Mouse (Mus musculus) ES-E14 (cell line): ENCODE data around the gene Serpinb6a. TPM values are rescaled to one million over a fixed set of nuclear protein-coding genes. Genes with fewer than 3 reads are reported as not detected.

Experiments
- DNase-seq: peaks from one replicate; pipeline ENCODE4 v3.0.0-alpha.2; 2013; ENCODE audit warnings: low read depth, low spot score
- H3K27ac ChIP-seq: 2 replicates; pipeline ENCODE4 v1.5.1; 2012; ENCODE audit warnings: low read depth, mild to moderate bottlenecking, low read length, moderate library complexity, mixed read lengths; ENCODE audit not compliant: poor library complexity, insufficient read depth, severe bottlenecking
- H3K36me3 ChIP-seq: 2 replicates; pipeline ENCODE4 v1.6.1; 2012; ENCODE audit warnings: mild to moderate bottlenecking, low read length, moderate library complexity, mixed read lengths; ENCODE audit not compliant: control insufficient read depth, poor library complexity, insufficient read depth, severe bottlenecking
- H3K4me1 ChIP-seq, 2 experiments: fragments of 150-350 bp in 1 of 2; sonication (generic) in 1 of 2; 2 replicates each; pipeline ENCODE4 v1.6.1; 2012; ENCODE audit warnings: low read length in 2 of 2, mild to moderate bottlenecking in 1 of 2, mixed read lengths in 1 of 2; ENCODE audit not compliant: control insufficient read depth in 2 of 2, insufficient read depth in 2 of 2, poor library complexity in 1 of 2
- H3K4me3 ChIP-seq, 2 experiments: fragments of 150-350 bp in 1 of 2; sonication (generic) in 1 of 2; 2 replicates each; pipeline ENCODE4 v1.5.1; 2012; ENCODE audit warnings: low read length in 2 of 2, low read depth in 1 of 2, mild to moderate bottlenecking in 1 of 2, mixed read lengths in 1 of 2; ENCODE audit not compliant: insufficient read depth in 1 of 2, poor library complexity in 1 of 2, severe bottlenecking in 1 of 2
- H3K9ac ChIP-seq: 2 replicates; pipeline ENCODE4 v1.6.1; 2012; ENCODE audit warnings: low read depth, mild to moderate bottlenecking, low read length, mixed read lengths; ENCODE audit not compliant: poor library complexity, insufficient read depth, severe bottlenecking
- H3K9me3 ChIP-seq: fragments of 150-350 bp; sonication (generic); 2 replicates; pipeline ENCODE4 v1.6.1; 2012; ENCODE audit warnings: low read depth, mild to moderate bottlenecking, low read length; ENCODE audit not compliant: control insufficient read depth, insufficient read depth
- CHD2 ChIP-seq: IDR thresholded peaks from 2 replicates; pipeline ENCODE4 v1.6.1; 2014; ENCODE audit warnings: mild to moderate bottlenecking, low read depth, low read length, inconsistent platforms
- HCFC1 ChIP-seq: IDR thresholded peaks from 2 replicates; pipeline ENCODE4 v1.6.1; 2012; ENCODE audit warnings: low read length, inconsistent platforms, borderline replicate concordance; ENCODE audit not compliant: insufficient read depth
- MAFK ChIP-seq: IDR thresholded peaks from 2 replicates; pipeline ENCODE4 v1.6.1; 2014; ENCODE audit warnings: mild to moderate bottlenecking, low read depth, low read length, inconsistent platforms; ENCODE audit not compliant: insufficient read depth
- ZC3H11A ChIP-seq: IDR thresholded peaks from 2 replicates; pipeline ENCODE4 v1.6.1; 2012; ENCODE audit warnings: low read depth, mild to moderate bottlenecking, inconsistent platforms, low read length, borderline replicate concordance
- ZNF384 ChIP-seq: IDR thresholded peaks from 2 replicates; pipeline ENCODE4 v1.6.1; 2012; ENCODE audit warnings: low read depth, low read length, inconsistent platforms
- in situ Hi-C, 2 experiments: fragments of 600-800 bp; cut with MboI; formaldehyde crosslinking; loops; one replicate each; pipeline ENCODE4 v1.15.1; 2025; ENCODE audit warnings: low sequenced_read_pairs in 2 of 2, inconsistent platforms in 1 of 2; ENCODE audit not compliant: unreplicated experiment in 2 of 2
- total RNA-seq: library from RNA; depleted of rRNA; stranded (reverse); fragments of 300-350 nt; gene quantifications from 2 replicates; pipeline ENCODE4 v1.2.3, GENCODE M21; 2012; rRNA removed

Gene Serpinb6a
- 41.7 and 57.2 TPM in 2 replicates for total RNA-seq

- no peak within 1 kb of the TSS for H3K27ac ChIP-seq
- in situ Hi-C loops: no loop called here
Observed at GRCm38 (mm10) chr13:34002058-34003006, at the start of gene Serpinb6a, which contains the start of gene Ripk1. Gene Serpinb6a, minus strand, starts transcription at chr13:34002794. Gene Ripk1, plus strand, starts transcription at chr13:34002363.

GRCm38 (mm10) chr13:34051692-34052091 is 49.1 kb upstream of the Serpinb6a start:
- no peak overlapping the region for H3K4me3 ChIP-seq
- no peaks in the 10 kb centered on the region for H3K9me3 ChIP-seq
- no peak overlapping the region for H3K9ac ChIP-seq
- DNase-seq: no peak
- in situ Hi-C loops: no loop called here
- H3K27ac ChIP-seq: no peak overlapping the region
- no peak for TF ChIP-seq ZC3H11A
- H3K4me1 ChIP-seq: peaks cover 0 to 3% of the 10 kb centered on the region in 2 experiments; a peak in 1 of 4 replicates
- no peaks in the 10 kb centered on the region; the same call in 1 of the 2 replicates for H3K36me3 ChIP-seq

More at GRCm38 (mm10) chr13:34002058-34003006, at the start of gene Serpinb6a, which contains the start of gene Ripk1:
- peak; percentile 75 for DNase-seq
- Histone ChIP-seq H3K9ac (peak within 1 kb of the TSS; percentile 88), H3K4me1 (0 out of 4 replicates have a peak, but pooled peaks cover 0 to 5% of the 10 kb centered on the region in 2 experiments), H3K9me3 (no peaks in the 10 kb centered on the region), H3K4me3 (peak within 1 kb of the TSS; percentile 82 to 95), H3K36me3 (no peaks in the 10 kb centered on the region)
- TF ChIP-seq ZNF384 (peak; percentile 64; the same call in 1 of the 2 replicates), CHD2 (no peak), HCFC1 (0 out of 2 replicates have a peak, but pooled peaks have one; percentile 37), ZC3H11A (no peak), MAFK (no peak)

GRCm38 (mm10) chr13:34050479-34050878 is 47.9 kb upstream of the Serpinb6a start:
- Histone ChIP-seq H3K27ac (no peak overlapping the region), H3K9ac (no peak overlapping the region), H3K4me1 (peaks cover 0 to 3% of the 10 kb centered on the region in 2 experiments; a peak in 1 of 4 replicates), H3K4me3 (no peak overlapping the region), H3K9me3 (no peaks in the 10 kb centered on the region), H3K36me3 (no peaks in the 10 kb centered on the region; the same call in 1 of the 2 replicates)
- no peak for TF ChIP-seq HCFC1
- TF ChIP-seq ZNF384: no peak
- TF ChIP-seq CHD2: no peak
- no peak for TF ChIP-seq MAFK
- no peak for TF ChIP-seq ZC3H11A
- no peak for DNase-seq
- in situ Hi-C loops: no loop called here

GRCm38 (mm10) chr13:34047526-34047925 is 44.9 kb upstream of the Serpinb6a start:
- Histone ChIP-seq H3K4me3 (no peak overlapping the region), H3K36me3 (no peaks in the 10 kb centered on the region; the same call in 1 of the 2 replicates), H3K27ac (no peak overlapping the region), H3K4me1 (peaks cover 2 to 3% of the 10 kb centered on the region in 2 experiments; a peak in 1 of 4 replicates), H3K9me3 (no peaks in the 10 kb centered on the region), H3K9ac (no peak overlapping the region)
- TF ChIP-seq ZNF384 (no peak), HCFC1 (no peak), CHD2 (no peak), MAFK (no peak), ZC3H11A (no peak)
- in situ Hi-C loops: no loop called here
- no peak for DNase-seq
